Mouse (Mus musculus): ENCODE measurements around the gene Prg2.
A peak's percentile ranks its signal among the peaks of the same experiment; 100 is the strongest.

The Prg2 gene

DNA sequence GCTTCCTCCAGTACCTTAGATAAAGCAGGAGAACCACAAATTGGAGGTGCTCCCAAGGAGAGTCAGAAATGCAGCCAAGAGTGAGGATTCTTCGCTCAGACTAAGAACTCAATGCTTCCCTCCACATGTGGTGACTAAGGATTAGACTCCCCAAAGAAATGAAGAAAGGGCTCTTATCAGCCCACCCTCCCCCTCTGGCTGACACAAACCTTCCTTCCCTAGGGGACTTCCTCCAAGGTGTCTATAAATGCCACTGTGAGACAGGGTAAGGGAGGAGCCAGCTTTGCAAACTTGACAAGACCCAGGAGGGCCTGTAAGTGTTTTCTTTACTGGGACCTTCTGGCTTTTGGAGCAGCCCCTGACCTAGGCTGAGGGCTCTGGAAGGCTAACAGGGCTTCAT lies at the start of gene Prg2:
Gene Prg2 (plus strand): TSS at position 274 of the 400 bp plus-strand sequence.
- no peak for DNase-seq (ENCODE audit: low spot score)

DNA sequence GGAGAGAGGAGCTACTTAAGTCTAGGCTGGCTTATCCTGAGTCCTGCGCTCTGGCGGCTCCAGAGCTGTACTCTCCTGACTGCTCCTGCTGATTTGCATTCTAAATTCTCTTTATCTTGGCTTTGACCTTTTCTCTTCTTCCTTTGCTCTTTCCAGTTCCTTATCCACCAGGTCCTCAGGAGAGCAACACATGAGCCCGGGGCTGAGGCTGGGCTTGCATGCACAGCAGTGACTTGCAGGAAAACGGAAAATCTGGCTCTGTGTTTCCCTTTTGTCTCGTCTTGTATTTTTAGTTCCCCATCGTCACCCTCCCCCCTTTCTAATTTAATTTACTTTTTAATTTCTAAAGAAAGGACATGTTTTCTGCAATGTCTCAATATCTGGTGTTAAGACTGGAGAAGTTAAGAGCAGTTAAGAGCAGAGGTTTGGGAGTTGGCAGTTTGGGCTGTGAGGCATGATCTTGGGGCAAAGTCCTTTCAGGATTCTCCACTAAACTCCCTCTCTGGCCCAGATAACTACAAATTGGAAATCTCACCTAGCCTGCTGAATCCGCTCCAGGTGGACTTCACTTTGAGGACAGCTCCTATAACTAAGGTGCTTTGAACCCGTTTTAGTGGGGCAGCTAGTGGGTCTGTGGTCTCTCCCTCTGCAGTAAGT lies 46.1 kb upstream of the Prg2 start:
- no peak for DNase-seq (ENCODE audit: low spot score)

DNA sequence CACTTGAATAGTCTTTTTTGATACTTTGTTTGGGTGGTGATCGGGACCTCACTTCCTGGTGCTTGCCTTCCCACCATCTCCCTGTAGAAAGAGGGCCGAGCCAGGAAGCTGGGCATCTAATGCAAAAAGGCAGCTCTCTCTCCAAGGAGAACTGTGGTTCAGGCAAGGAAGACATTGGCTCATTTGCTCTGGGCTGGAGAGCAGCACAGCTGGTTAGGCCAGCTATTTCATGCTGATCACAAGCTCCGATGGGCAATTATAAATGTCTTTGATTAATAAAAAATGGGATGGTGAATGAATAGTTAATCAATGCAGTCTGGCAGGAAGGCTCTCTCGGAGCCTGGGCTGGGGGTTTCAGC lies 45.6 kb upstream of the Prg2 start:
- DNase-seq (ENCODE audit: low spot score), result no peak

DNA sequence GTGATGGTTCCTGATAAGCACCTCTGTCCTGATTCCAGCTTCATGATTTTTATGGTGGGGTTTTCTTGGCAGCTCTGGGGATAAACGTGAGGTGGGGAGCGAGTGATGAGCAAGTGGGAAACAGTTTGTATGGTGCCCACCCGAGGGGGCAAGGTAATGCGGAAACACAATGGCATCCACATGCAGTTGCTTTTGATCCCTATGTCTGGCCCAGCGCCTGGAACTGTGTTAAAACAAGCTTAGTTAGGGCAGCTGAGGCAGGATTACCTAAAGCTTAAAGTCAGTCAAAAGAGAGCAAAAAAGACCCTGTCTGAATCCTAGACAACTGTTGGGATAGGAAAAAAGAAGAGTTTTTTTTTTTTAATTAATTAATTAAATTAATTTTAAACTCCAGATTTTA lies 45.2 kb upstream of the Prg2 start:
- no peak for DNase-seq (ENCODE audit: low spot score)

DNA sequence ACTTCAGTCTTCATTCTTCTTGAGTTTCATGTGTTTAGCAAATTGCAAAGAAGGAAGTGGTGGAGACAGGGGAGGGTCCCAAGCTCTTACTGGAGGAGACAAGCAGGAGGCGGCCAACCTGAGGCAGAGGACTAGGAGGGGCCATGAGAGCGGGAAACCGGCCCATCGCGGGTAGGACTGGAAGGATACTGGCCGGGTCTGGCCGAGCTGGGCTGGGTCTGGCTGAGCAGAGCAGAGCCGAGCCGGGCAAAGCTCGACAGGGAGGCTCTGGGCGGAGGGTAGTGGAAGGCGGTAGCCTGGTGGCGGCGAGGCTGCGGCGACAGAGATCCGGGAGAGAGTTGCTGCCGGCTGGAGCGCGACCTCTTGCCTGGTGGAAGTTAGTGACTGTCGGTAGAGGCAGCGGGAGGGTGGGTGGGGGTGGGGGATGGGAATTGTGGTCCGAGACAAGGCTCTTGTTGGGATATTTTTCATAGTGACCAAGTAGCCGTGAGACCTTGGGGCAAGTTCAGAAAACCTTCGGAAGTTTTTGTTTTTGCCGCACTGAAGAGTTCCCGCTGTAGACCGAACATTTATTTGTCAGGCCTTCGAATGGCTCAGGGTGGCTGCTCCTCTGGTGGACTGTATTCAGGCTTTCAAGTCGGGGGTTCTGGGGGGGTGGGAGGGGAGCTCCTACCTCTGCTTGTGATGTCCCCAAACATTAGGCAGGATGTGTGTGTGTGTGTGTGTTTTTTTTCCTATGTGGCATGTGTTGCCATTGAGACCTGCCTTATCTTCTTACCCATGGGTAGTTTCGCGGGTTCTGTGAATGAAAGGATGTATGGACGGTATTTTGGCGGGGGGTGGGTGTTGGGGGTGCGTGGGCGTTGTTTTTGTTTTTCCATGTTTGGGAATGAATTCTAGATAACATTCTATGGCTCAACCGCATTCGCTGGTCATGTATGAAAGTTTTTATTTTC lies 43.5 kb upstream of the Prg2 start, which contains the start of gene Slc43a3:
Gene Slc43a3 (plus strand): TSS at position 106 of the 956 bp plus-strand sequence.
- peak; percentile 80 for DNase-seq (ENCODE audit: low spot score)

DNA sequence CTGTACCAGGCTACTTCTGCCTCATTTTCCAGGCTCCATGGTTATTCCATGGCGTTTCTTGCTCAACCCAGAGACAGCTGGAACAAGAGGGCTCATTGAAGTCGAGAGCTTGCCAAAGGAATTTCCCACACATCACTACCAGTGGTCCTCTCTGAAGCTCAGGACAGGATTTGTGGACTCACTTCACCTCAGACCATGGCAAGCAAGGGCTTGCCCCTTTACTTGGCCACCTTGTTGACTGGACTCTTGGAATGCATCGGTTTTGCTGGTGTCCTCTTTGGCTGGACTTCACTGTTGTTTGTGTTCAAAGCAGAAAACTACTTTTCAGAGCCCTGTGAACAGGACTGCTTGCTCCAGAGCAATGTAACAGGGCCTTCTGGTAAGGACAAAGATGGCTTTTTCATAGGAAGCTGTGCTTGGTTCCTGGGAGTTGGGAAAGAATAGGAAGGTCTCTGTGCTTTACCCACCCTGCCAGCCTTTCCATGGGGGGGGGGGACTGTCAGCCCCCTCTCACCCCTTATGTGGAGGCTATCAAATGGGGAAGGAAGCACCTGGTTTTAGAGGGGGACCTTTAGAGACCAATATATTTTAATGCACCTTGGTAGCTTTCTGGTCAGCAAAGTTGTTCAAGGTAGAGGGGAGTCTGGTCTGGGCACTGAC lies 42.6 kb upstream of the Prg2 start:
- no peak for DNase-seq (ENCODE audit: low spot score)

- DNase-seq (ENCODE audit: low spot score), result peak; percentile 16
Observed at GRCm38 (mm10) chr2:84938249-84938946, 41.9 kb upstream of the Prg2 start.

DNA sequence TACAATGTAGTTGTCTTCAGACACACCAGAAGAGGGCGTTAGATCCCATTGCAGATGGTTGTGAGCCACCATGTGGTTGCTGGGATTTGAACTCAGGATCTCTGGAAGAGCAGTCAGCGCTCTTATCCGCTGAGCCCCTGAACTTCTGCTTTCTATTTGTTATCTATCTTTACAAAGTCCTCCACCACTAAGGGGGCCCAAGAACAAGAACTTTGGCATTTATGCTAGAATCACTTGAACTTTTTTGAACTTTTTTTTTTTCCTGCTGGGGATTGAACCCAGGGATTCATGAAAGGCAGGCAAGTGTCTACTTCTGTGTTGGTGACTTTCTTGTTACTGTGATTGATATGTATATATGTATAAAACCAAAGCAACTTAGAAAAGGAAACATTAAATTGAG lies 41.0 kb upstream of the Prg2 start:
- DNase-seq (ENCODE audit: low spot score), result no peak

DNA sequence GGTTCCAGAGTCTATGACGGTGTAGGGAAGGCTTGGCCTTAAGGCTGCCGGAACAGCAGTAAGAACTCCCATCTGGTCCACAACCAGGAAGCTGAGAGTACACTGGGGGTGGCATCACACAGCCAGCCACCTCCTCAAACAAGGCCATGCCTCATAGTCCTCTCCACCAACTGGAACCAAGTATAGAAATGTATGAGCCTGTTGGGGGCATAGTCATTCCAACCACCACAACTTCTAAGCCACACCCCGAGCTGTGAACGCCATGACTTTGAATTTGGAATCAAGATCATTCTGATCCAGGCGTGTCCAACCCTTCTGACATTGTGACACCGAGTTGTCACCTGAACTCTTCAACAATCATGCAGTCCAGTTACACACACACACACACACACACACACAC lies 40.5 kb upstream of the Prg2 start:
- no peak for DNase-seq (ENCODE audit: low spot score)

DNA sequence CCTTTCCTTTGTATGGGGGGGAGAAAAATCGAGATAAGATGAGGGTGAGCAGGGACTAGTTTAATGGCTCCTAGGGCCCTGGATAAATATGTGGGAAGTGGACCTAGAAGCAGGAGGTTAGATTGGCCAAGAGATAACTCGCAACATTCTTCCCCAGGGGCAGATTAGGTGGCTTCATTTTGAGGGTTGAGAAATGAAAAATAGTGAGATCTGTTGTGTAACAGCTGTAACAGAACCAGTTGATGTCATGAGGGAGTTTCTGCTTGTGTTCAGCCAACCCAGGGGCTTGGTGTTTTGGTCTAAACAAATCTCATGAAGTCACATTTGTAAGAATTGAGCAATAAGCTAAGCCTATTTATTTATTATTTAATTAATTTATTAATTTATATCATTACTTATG lies 38.9 kb upstream of the Prg2 start:
- no peak for DNase-seq (ENCODE audit: low spot score)

GRCm38 (mm10) chr2:84941795-84942194 lies 38.5 kb upstream of the Prg2 start:
- DNase-seq (ENCODE audit: low spot score), result no peak

DNA sequence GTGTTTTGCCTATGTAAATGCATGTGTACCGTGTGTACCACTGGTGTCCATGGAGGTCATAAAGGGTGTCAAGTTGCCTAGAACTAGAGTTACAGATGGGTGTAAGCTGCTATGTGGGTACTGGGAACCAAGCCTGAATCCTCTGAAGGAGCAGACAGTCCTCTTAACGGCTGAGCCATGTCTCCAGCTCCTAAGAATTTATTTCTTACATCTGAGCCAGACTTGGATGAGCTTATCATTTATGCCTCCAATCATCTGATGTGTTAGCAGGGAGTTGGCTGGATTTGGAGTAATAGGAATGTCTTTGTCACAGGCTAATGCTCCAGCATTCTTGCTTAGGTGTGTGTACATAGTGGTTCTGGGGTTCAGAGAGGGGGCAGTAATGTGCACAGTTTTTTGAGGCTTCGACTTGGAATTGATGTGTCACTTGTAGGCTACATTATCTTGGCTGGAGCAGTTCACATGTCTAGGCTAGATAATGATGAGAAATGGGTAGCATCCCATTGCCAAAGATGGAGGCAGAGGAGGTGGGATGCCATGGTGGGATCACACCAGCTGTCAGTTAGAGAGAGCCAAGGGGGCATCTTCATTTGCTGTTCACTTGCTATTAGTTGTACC lies 33.0 kb upstream of the Prg2 start:
- no peak for DNase-seq (ENCODE audit: low spot score)

GRCm38 (mm10) chr2:84948252-84948651 lies 32.0 kb upstream of the Prg2 start:
- no peak for DNase-seq (ENCODE audit: low spot score)

DNA sequence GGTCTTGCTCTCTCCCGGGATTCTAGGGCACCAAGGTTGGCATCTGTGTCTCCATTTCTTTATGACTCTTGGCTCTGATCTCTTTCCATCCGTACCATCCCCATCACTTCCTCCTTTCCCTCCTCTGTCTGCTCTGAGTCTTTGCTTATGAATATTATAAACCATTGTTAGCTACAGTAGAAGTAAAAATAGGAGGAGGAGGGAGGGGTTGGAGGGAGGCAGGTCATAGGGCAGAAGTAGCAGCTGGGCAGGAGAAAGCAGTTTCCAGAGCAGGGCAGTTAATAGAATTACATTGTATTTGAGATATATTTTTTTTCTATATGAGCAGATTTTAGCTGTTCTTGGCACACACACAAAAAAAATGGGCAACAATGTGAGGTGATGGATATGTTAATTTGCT lies 31.5 kb upstream of the Prg2 start:
- no peak for DNase-seq (ENCODE audit: low spot score)

- no peak for DNase-seq (ENCODE audit: low spot score)
Observed at GRCm38 (mm10) chr2:84951027-84951426, 29.2 kb upstream of the Prg2 start.

DNA sequence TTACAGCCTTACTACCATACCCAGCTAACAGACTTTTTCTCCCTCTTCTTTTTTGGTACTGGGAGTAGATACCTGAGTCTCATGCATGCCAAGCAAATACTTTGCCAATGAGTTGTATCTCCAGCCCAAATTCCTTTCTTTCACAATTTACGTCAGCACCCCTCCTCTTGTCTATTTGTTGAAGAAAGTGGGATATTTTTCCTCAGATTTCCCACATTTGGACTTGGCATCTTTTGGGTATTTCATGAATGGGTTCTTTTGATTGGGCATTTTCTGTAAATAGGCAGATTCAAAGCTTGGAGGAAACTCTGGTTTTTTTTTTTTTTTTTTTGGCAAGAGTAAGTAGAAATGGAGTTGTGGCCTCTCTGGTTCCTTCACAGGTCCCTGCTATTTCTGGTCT lies 28.0 kb upstream of the Prg2 start:
- DNase-seq (ENCODE audit: low spot score), result no peak

GRCm38 (mm10) chr2:84952693-84953092 lies 27.6 kb upstream of the Prg2 start:
- no peak for DNase-seq (ENCODE audit: low spot score)

DNA sequence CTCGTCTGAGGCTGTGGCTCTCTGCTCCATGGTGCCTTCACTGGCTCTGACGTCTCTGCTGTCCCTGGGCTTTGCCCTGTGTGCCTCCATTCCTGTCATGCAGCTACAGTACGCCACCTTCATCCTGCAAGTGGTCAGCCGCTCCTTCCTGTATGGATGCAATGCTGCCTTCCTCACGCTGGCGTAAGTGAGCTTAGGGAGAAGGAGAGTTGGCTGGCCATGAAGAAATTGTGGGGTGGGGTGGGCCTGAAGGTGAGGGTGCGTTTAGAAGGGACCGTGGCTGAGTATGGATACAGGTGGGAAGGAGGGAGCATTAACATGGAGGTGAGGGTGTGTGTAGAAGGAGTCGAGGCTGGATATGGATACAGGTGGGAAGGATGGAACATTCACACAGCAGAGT lies 24.8 kb upstream of the Prg2 start:
- no peak for DNase-seq (ENCODE audit: low spot score)

GRCm38 (mm10) chr2:84956274-84956673 lies 24.0 kb upstream of the Prg2 start:
- peak; percentile 74 for DNase-seq (ENCODE audit: low spot score)

- no peak for DNase-seq (ENCODE audit: low spot score)
Observed at GRCm38 (mm10) chr2:84958588-84959264, 21.5 kb upstream of the Prg2 start.

GRCm38 (mm10) chr2:84961300-84961699 lies 19.0 kb upstream of the Prg2 start:
- DNase-seq (ENCODE audit: low spot score), result no peak

All from embryo, embryonic 10.5 days (tissue).